Mouse (Mus musculus): ENCODE measurements around the gene Kcng1.

DNA sequence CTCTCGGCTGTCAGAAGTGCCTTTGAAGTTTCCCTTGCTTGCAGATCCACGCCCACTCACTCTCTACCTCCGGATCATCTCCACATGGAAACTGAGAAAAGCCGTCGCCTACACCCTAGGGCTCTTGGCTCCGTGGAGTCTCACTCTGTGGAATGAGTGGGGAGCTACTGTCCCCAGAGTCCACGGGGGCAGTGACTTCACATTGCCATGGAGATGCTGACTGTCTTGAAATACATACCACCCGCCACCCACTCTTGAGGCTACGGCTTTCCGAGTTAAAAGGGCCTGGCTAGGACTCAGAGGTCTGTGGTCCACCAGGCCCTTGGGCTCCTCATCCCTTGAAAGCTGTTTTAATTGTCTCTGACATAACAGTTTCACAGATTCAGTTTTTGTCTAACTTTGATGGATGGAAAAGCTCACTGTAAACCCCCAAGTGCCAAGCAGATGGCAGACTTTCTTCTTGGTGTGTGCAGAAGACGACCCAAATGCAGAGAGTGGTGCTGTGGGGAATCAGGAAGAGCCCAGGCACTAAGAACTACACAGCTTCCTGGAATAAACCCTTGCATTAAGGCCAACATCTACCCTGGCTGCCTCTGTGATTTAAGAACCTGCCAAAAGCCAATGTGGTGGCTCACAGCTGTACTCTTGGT, 49.0 kb upstream of the Kcng1 start:
- TF ChIP-seq EP300 (IDR thresholded peaks at IDR 0.05; ENCODE audit: low read length) (no peak), POLR2AphosphoS2 (IDR thresholded peaks at IDR 0.05; ENCODE audit: low read depth, low read length) (no peak), MYC (IDR thresholded peaks at IDR 0.05; ENCODE audit: low read depth, low read length) (no peak), JUN (IDR thresholded peaks at IDR 0.05; ENCODE audit: insufficient read depth, low read depth, low read length) (no peak)

Data from CH12.LX (cell line).